9 mouse cellular contexts compared by ENCODE assay signal in the genomic region with DNA sequence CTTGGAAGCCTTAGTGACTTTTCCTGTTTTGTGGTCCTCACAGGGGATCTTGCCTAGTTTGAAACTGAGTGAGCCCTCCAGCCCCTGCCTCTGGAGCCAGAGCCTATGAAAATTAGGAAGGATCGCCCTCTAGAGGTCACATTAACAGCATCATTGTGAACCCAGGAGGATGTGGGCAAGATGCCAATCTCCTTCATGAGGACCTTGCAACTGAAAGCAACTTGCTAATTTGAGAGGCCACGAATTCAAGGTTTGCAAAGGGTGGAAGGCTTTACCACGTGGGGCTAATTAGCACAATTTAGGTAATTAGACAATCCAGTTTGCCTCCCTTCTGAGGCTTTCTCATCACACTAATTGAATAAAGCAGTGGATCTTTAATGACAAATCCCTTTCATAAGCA. TPM values are rescaled to one million over a fixed set of nuclear protein-coding genes. Genes with fewer than 3 reads are reported as not detected.
DNase-seq lines count a peak whose midpoint lies in the region; ATAC-seq and TF ChIP-seq lines count a peak whose summit lies in the region.
"Had no signal": no experiment of that assay in that cellular context is flagged by ENCODE, and none has a peak within 500 bp of the region (broad histone marks: within the 10 kb centered on the region; RNA-seq: fewer than 3 reads in every experiment).

No protein-coding gene starts in this region.

- peaks cover 13 to 62% of the 10 kb centered on the region in 2 experiments; a peak in 3 of 4 replicates for H3K4me1 ChIP-seq in CH12.LX (ENCODE audit: control insufficient read depth in 1 of 2, insufficient read depth in 2 of 2)
- H3K4me1 ChIP-seq in embryonic facial prominence, embryonic 10.5 days = no peaks in the 10 kb centered on the region
- H3K4me1 ChIP-seq in liver, postnatal 0 days (ENCODE audit: insufficient read depth) = no peaks in the 10 kb centered on the region
- peaks cover 4% of the 10 kb centered on the region; the same call in 1 of the 2 replicates for H3K4me1 ChIP-seq in neural tube, embryonic 15.5 days

- no peak overlapping the region; the same call in 1 of the 2 replicates for H3K9ac ChIP-seq in CH12.LX (ENCODE audit: insufficient read depth, low read depth)
- no peak overlapping the region for H3K9ac ChIP-seq in liver, postnatal 0 days (replicated peaks)
- no peak overlapping the region for H3K9ac ChIP-seq in neural tube, embryonic 15.5 days (replicated peaks)

- H3K4me3 ChIP-seq in CH12.LX (replicated peaks in 1 of 3; ENCODE audit: low read depth in 2 of 3, low read length in 2 of 3, poor library complexity in 1 of 3) = no peak overlapping the region
- no peak overlapping the region for H3K4me3 ChIP-seq in embryonic facial prominence, embryonic 10.5 days
- H3K4me3 ChIP-seq in liver, postnatal 0 days (ENCODE audit: low read depth, low read length) = no peak overlapping the region
- H3K4me3 ChIP-seq in neural tube, embryonic 15.5 days (replicated peaks) = no peak overlapping the region

- TF ChIP-seq POLR2A in CH12.LX (IDR thresholded peaks at IDR 0.05; ENCODE audit: low read depth, low read length) = no peak

- peaks cover 0 to 3% of the 10 kb centered on the region in 2 experiments for H3K36me3 ChIP-seq in CH12.LX (replicated peaks in 1 of 2; ENCODE audit: control insufficient read depth in 1 of 2, insufficient read depth in 1 of 2, low read length in 1 of 2)
- no peaks in the 10 kb centered on the region for H3K36me3 ChIP-seq in embryonic facial prominence, embryonic 10.5 days (replicated peaks)
- H3K36me3 ChIP-seq in liver, postnatal 0 days (replicated peaks; ENCODE audit: insufficient read depth, low read length) = no peaks in the 10 kb centered on the region
- no peaks in the 10 kb centered on the region for H3K36me3 ChIP-seq in neural tube, embryonic 15.5 days

- peak; percentile 97 for TF ChIP-seq RAD21 in CH12.LX (IDR thresholded peaks at IDR 0.05; ENCODE audit: low read depth, low read length)

- no peaks in the 10 kb centered on the region for H3K27me3 ChIP-seq in CH12.LX (replicated peaks)
- no peaks in the 10 kb centered on the region for H3K27me3 ChIP-seq in embryonic facial prominence, embryonic 10.5 days (replicated peaks; ENCODE audit: low read depth, poor library complexity, severe bottlenecking)
- H3K27me3 ChIP-seq in liver, postnatal 0 days (ENCODE audit: insufficient read depth, low read length) = no peaks in the 10 kb centered on the region
- no peaks in the 10 kb centered on the region for H3K27me3 ChIP-seq in neural tube, embryonic 15.5 days (replicated peaks)

- no peaks in the 10 kb centered on the region for H3K79me2 ChIP-seq in CH12.LX (replicated peaks; ENCODE audit: control insufficient read depth, extremely low read depth, insufficient read depth, poor library complexity, severe bottlenecking)

- WGBS in embryonic facial prominence, embryonic 10.5 days = 5% methylated on average over 3 of the region's 3 CpGs
- 3% methylated on average over 3 of the region's 3 CpGs for WGBS in liver, postnatal 0 days (ENCODE audit: insufficient replicate concordance)
- 1% methylated on average over 3 of the region's 3 CpGs for WGBS in neural tube, embryonic 15.5 days

- peak; percentile 45; the same call in 1 of the 2 replicates for ATAC-seq in liver, postnatal 0 days
- peak; percentile 53 for ATAC-seq in neural tube, embryonic 15.5 days (ENCODE audit: low FRiP score)

- TF ChIP-seq EP300 in CH12.LX (IDR thresholded peaks at IDR 0.05; ENCODE audit: low read length) = peak; percentile 65
- TF ChIP-seq EP300 in liver, postnatal 0 days (IDR thresholded peaks at IDR 0.05; ENCODE audit: low read depth) = no peak

- in situ Hi-C loops in CH12.LX (cut with MboI; ENCODE audit: low pct_ligation_motif_present, low pct_unique_long_range_greater_than_20kb, low sequenced_read_pairs) = no loop called here

- H3K27ac ChIP-seq in CH12.LX (ENCODE audit: insufficient read depth, low read depth) = no peak overlapping the region
- H3K27ac ChIP-seq in embryonic facial prominence, embryonic 10.5 days (replicated peaks) = no peak overlapping the region
- no peak overlapping the region for H3K27ac ChIP-seq in liver, postnatal 0 days (ENCODE audit: low read depth)
- no peak overlapping the region for H3K27ac ChIP-seq in neural tube, embryonic 15.5 days (replicated peaks)

- peak; percentile 93 for DNase-seq in CH12.LX (ENCODE audit: extremely low read depth)
- peak; percentile 80 for DNase-seq in adrenal gland, postnatal 14 days
- peak; percentile 47 for DNase-seq in embryonic facial prominence, embryonic 10.5 days (ENCODE audit: low spot score)
- peak; percentile 55 to 71 for DNase-seq in heart, adult 9 months (ENCODE audit: low spot score in 2 of 2)
- peak; percentile 81 for DNase-seq in kidney, postnatal 14 days
- DNase-seq in liver, postnatal 0 days = peak; percentile 68
- peak; percentile 66 for DNase-seq in testis, postnatal 10 days (ENCODE audit: low spot score)

- H3K4me2 ChIP-seq in CH12.LX (ENCODE audit: insufficient read depth, low read depth, poor library complexity, severe bottlenecking) = no peak overlapping the region
- H3K4me2 ChIP-seq in liver, postnatal 0 days (ENCODE audit: low read depth, low read length) = no peak overlapping the region
- H3K4me2 ChIP-seq in neural tube, embryonic 15.5 days = no peak overlapping the region

- dilution Hi-C loops in CH12.LX (cut with MboI; ENCODE audit: extremely low pct_ligation_motif_present, extremely low pct_unique_long_range_greater_than_20kb, low sequenced_read_pairs) = no loop called here

- peaks cover 12% of the 10 kb centered on the region for H3K9me3 ChIP-seq in CH12.LX (replicated peaks; ENCODE audit: low read length)
- no peaks in the 10 kb centered on the region for H3K9me3 ChIP-seq in embryonic facial prominence, embryonic 10.5 days
- no peaks in the 10 kb centered on the region for H3K9me3 ChIP-seq in liver, postnatal 0 days (ENCODE audit: low read length)
- no peaks in the 10 kb centered on the region for H3K9me3 ChIP-seq in neural tube, embryonic 15.5 days (replicated peaks)

- peak; percentile 57 to 87 for TF ChIP-seq CTCF in CH12.LX (conservative IDR thresholded peaks at IDR 0.05 in 1 of 2, IDR thresholded peaks at IDR 0.05 in 1 of 2; ENCODE audit: low read depth in 2 of 2, low read length in 2 of 2)
- TF ChIP-seq CTCF in liver, postnatal 0 days (IDR thresholded peaks at IDR 0.05; ENCODE audit: low read depth) = peak; percentile 84

TF ChIP-seq in CH12.LX, 34 proteins besides CTCF, POLR2A, EP300 and RAD21 (continues in another document):
- TF ChIP-seq E2F4 (IDR thresholded peaks at IDR 0.05; ENCODE audit: insufficient replicate concordance, low read depth, low read length) (no peak), JUND (conservative IDR thresholded peaks at IDR 0.05; ENCODE audit: low read depth, low read length) (peak; percentile 42; the same call in 1 of the 2 replicates), ZMIZ1 (IDR thresholded peaks at IDR 0.05; ENCODE audit: low read depth, low read length) (no peak), SMC3 (IDR thresholded peaks at IDR 0.05; ENCODE audit: low read depth, low read length) (peak; percentile 94), MXI1 (IDR thresholded peaks at IDR 0.05; ENCODE audit: low read depth, low read length) (peak; percentile 74), JUN (IDR thresholded peaks at IDR 0.05; ENCODE audit: insufficient read depth, low read depth, low read length) (no peak), ZC3H11A (IDR thresholded peaks at IDR 0.05; ENCODE audit: low read depth, low read length) (peak; percentile 69), RCOR1 (conservative IDR thresholded peaks at IDR 0.05; ENCODE audit: low read depth, low read length) (no peak), MEF2A (IDR thresholded peaks at IDR 0.05; ENCODE audit: borderline replicate concordance, low read depth, low read length) (peak; percentile 79), SIN3A (IDR thresholded peaks at IDR 0.05; ENCODE audit: low read length) (peak; percentile 42; the same call in 1 of the 2 replicates), CHD2 (IDR thresholded peaks at IDR 0.05; ENCODE audit: low read length) (no peak), MAX (IDR thresholded peaks at IDR 0.05; ENCODE audit: low read length) (peak; percentile 93), NELFE (IDR thresholded peaks at IDR 0.05; ENCODE audit: low read depth, low read length) (peak; percentile 53; the same call in 1 of the 2 replicates), ETS1 (conservative IDR thresholded peaks at IDR 0.05; ENCODE audit: low read depth, low read length) (peak; percentile 51), PAX5 (IDR thresholded peaks at IDR 0.05; ENCODE audit: low read length) (no peak), IRF4 (IDR thresholded peaks at IDR 0.05; ENCODE audit: low read depth, low read length) (peak; percentile 81), ZNF384 (IDR thresholded peaks at IDR 0.05; ENCODE audit: low read depth, low read length) (peak; percentile 50; the same call in 1 of the 2 replicates), CHD1 (IDR thresholded peaks at IDR 0.05; ENCODE audit: low read depth, low read length) (no peak), USF1 (IDR thresholded peaks at IDR 0.05; ENCODE audit: low read depth, low read length) (peak; percentile 61), USF2 (conservative IDR thresholded peaks at IDR 0.05; ENCODE audit: low read depth, low read length) (peak; percentile 43; the same call in 1 of the 2 replicates), NRF1 (IDR thresholded peaks at IDR 0.05; ENCODE audit: low read depth, low read length) (0 out of 2 replicates have a peak, but pooled peaks have one; percentile 32), MYC (IDR thresholded peaks at IDR 0.05; ENCODE audit: low read depth, low read length) (peak; percentile 93), GABPA (IDR thresholded peaks at IDR 0.05; ENCODE audit: insufficient replicate concordance, low read depth, low read length) (no peak), TBP (conservative IDR thresholded peaks at IDR 0.05; ENCODE audit: low read depth, low read length) (no peak), MAZ (IDR thresholded peaks at IDR 0.05; ENCODE audit: low read depth, low read length) (peak; percentile 75; the same call in 1 of the 2 replicates), POLR2AphosphoS2 (IDR thresholded peaks at IDR 0.05; ENCODE audit: low read depth, low read length) (no peak), UBTF (IDR thresholded peaks at IDR 0.05; ENCODE audit: low read depth, low read length) (no peak), BHLHE40 (IDR thresholded peaks at IDR 0.05; ENCODE audit: low read depth, low read length) (peak; percentile 47; the same call in 1 of the 2 replicates), TCF12 (IDR thresholded peaks at IDR 0.05; ENCODE audit: low read depth, low read length) (peak; percentile 62; the same call in 1 of the 2 replicates)

RNA-seq across cellular contexts. Expression of gene Gm45261, which starts 52.7 kb away (rescaled TPM):
- total RNA-seq in CH12.LX (2012; rRNA removed) (not detected in 2 replicates), CH12.LX (2014; rRNA removed) (not detected in 2 replicates)
- polyA plus RNA-seq in CH12.LX (2012; ENCODE audit: insufficient read length, low read depth) = not detected in 2 replicates
- not detected in 2 replicates for total RNA-seq in adrenal gland, postnatal 14 days (2021)
- not detected in 2 replicates for polyA plus RNA-seq in embryonic facial prominence, embryonic 10.5 days (2016; fragmentation: Nextera tagmentation; extraction: Ambion mirVana)
- polyA plus RNA-seq in liver, postnatal 0 days (2015; fragmentation: Nextera tagmentation; extraction: Ambion mirVana) = not detected in 2 replicates
- not detected in 2 replicates for polyA plus RNA-seq in neural tube, embryonic 15.5 days (2015; fragmentation: Nextera tagmentation; extraction: Ambion mirVana)
- polyA plus RNA-seq: heart, embryonic 14.5 days had no signal
